8 mouse cellular contexts compared by ENCODE assay signal in the genomic region with DNA sequence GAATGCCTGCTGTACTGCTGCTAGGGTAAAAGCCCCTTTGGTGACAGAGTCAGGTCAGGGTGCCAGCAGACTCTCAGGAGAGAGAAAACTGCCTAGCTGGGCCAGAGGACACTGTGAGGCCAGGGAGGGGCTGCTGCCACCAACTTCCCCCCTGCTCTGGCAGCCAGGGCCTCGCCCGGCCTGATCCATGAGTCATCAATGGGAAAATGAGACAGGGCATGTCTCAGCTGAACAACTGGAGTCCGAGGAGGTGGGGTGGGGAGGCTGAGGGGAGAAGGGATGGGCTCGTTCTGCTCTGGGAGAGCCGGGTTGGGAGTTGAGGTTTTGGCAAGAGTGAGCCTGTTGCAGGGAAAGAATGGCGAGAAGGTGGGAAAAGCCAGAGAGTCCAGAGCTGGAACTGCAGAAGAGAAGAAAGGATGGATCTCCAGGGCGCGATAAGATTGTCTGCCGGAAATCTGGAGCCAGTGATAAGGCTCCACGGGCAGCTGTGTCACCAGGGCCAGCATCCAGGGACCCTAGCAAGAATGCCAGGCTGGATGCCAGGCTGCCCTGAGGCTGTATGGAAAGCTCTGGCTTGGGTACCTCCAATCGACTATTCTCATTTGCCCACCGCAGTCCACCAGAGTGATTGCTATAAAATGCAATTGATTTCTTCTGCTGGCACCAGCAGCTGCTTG. TPM values are rescaled to one million over a fixed set of nuclear protein-coding genes. Genes with fewer than 3 reads are reported as not detected.
A peak's percentile ranks its signal among the peaks of the same experiment; 100 is the strongest.
DNase-seq lines count a peak whose midpoint lies in the region; ATAC-seq and TF ChIP-seq lines count a peak whose summit lies in the region.

No protein-coding gene starts in this region.

- POLR2A ChIA-PET in Patski (lab: Charles Lee) = interaction anchor here (0.5 to 2.0 kb wide), 6 partner anchors 10 to 373 kb away, joined by 3 to 10 read pairs (median 6); a partner anchor contains a TSS

- 50% methylated on average over 12 of the region's 12 CpGs for WGBS in limb, embryonic 14.5 days
- WGBS in kidney, adult 2 months = 42% methylated on average over 12 of the region's 12 CpGs
- WGBS in forebrain, embryonic 13.5 days = 66% methylated on average over 12 of the region's 12 CpGs

- H3K9me3 ChIP-seq in limb, embryonic 14.5 days (ENCODE audit: control insufficient read depth, low read length) = no peaks in the 10 kb centered on the region
- H3K9me3 ChIP-seq in forebrain, embryonic 13.5 days (replicated peaks) = no peaks in the 10 kb centered on the region

- H3ac ChIP-seq in C2C12 (ENCODE audit: control insufficient read depth, insufficient read length, low read depth) = peak overlapping the region; percentile 21

- no peak overlapping the region; the same call in 1 of the 2 replicates for H3K27ac ChIP-seq in limb, embryonic 14.5 days (replicated peaks; ENCODE audit: low read depth, low read length)
- H3K27ac ChIP-seq in kidney, adult 2 months (ENCODE audit: insufficient read depth, low read depth, low read length) = no peak overlapping the region
- no peak overlapping the region for H3K27ac ChIP-seq in forebrain, embryonic 13.5 days

- peak overlapping the region; percentile 12 for H3K4me3 ChIP-seq in C2C12 (ENCODE audit: insufficient read depth, poor library complexity, severe bottlenecking)
- no peak overlapping the region for H3K4me3 ChIP-seq in limb, embryonic 14.5 days (replicated peaks; ENCODE audit: low read length)
- H3K4me3 ChIP-seq in kidney, adult 2 months (ENCODE audit: insufficient read depth, low read depth, low read length) = no peak overlapping the region
- H3K4me3 ChIP-seq in forebrain, embryonic 13.5 days = no peak overlapping the region

- CTCF ChIA-PET in Patski (lab: Charles Lee) = interaction anchor here (1.1 to 19.3 kb wide), 4 partner anchors 16 to 57 kb away, joined by 3 to 218 read pairs (median 10); no protein-coding TSS in a partner anchor

- peak; percentile 77 for DNase-seq in Patski (ENCODE audit: low read depth, low spot score)
- no peak for DNase-seq in limb, embryonic 14.5 days (ENCODE audit: low spot score)
- DNase-seq in thymus, postnatal 10 days (ENCODE audit: low spot score in 2 of 2) = no peak
- DNase-seq in kidney, adult 2 months = no peak
- DNase-seq in frontal cortex, postnatal 14 days (ENCODE audit: low spot score in 2 of 2) = no peak

- TF ChIP-seq CTCF in C2C12 (IDR thresholded peaks at IDR 0.05; ENCODE audit: control insufficient read depth, insufficient read depth, insufficient read length) = no peak
- TF ChIP-seq CTCF in Patski (IDR thresholded peaks at IDR 0.05) = no peak
- no peak for TF ChIP-seq CTCF in kidney, adult 2 months (conservative IDR thresholded peaks at IDR 0.05; ENCODE audit: insufficient read depth, insufficient read length, low read depth, low read length)

- peak; percentile 79 for ATAC-seq in Patski
- ATAC-seq in granulocyte monocyte progenitor cell, adult 5-6 weeks (replicated peaks; ENCODE audit: poor library complexity, severe bottlenecking) = peak; percentile 27
- ATAC-seq in limb, embryonic 14.5 days (ENCODE audit: low FRiP score, low read depth) = no peak
- ATAC-seq in forebrain, embryonic 13.5 days = no peak

- no peak overlapping the region for H3K4me2 ChIP-seq in limb, embryonic 14.5 days (replicated peaks; ENCODE audit: low read depth, low read length, severe bottlenecking)
- H3K4me2 ChIP-seq in forebrain, embryonic 13.5 days = no peak overlapping the region

- 0 out of 2 replicates have a peak overlapping the region, but pooled peaks have one; percentile 17 for H3K9ac ChIP-seq in limb, embryonic 14.5 days (ENCODE audit: low read depth, low read length, severe bottlenecking)
- no peak overlapping the region for H3K9ac ChIP-seq in forebrain, embryonic 13.5 days

- in situ Hi-C loops in Patski (cut with MboI; ENCODE audit: low pct_unique_long_range_greater_than_20kb) = no loop called here

- peaks cover 23% of the 10 kb centered on the region for H3K4me1 ChIP-seq in limb, embryonic 14.5 days (ENCODE audit: control insufficient read depth, insufficient read depth, low read length)
- H3K4me1 ChIP-seq in kidney, adult 2 months (ENCODE audit: control insufficient read depth, insufficient read depth, low read length) = peaks cover 7% of the 10 kb centered on the region; the same call in 1 of the 2 replicates
- H3K4me1 ChIP-seq in forebrain, embryonic 13.5 days = peaks cover 14% of the 10 kb centered on the region

- TF ChIP-seq POLR2A in limb, embryonic 14.5 days (IDR thresholded peaks at IDR 0.05; ENCODE audit: borderline replicate concordance, extremely low read depth, insufficient read depth, insufficient read length) = no peak
- TF ChIP-seq POLR2A in kidney, adult 2 months (IDR thresholded peaks at IDR 0.05; ENCODE audit: low read depth, low read length) = no peak

- H3K27me3 ChIP-seq in C2C12 (ENCODE audit: control insufficient read depth, insufficient read depth, insufficient read length) = no peaks in the 10 kb centered on the region
- no peaks in the 10 kb centered on the region for H3K27me3 ChIP-seq in Patski
- no peaks in the 10 kb centered on the region for H3K27me3 ChIP-seq in limb, embryonic 14.5 days (ENCODE audit: control insufficient read depth, insufficient read depth, low read length)
- no peaks in the 10 kb centered on the region for H3K27me3 ChIP-seq in kidney, adult 2 months (replicated peaks; ENCODE audit: control insufficient read depth, insufficient read depth, low read length)
- H3K27me3 ChIP-seq in forebrain, embryonic 13.5 days = no peaks in the 10 kb centered on the region

- H3K79me3 ChIP-seq in C2C12 (ENCODE audit: low read depth) = peaks cover 46% of the 10 kb centered on the region

- peaks cover 40% of the 10 kb centered on the region for H3K36me3 ChIP-seq in C2C12 (ENCODE audit: control insufficient read depth, insufficient read depth)
- peaks cover 25% of the 10 kb centered on the region for H3K36me3 ChIP-seq in limb, embryonic 14.5 days (ENCODE audit: control insufficient read depth, insufficient read depth, low read length)
- no peaks in the 10 kb centered on the region for H3K36me3 ChIP-seq in kidney, adult 2 months (ENCODE audit: control insufficient read depth, insufficient read depth, low read length)
- H3K36me3 ChIP-seq in forebrain, embryonic 13.5 days (ENCODE audit: poor library complexity, severe bottlenecking) = no peaks in the 10 kb centered on the region

- H3K79me2 ChIP-seq in C2C12 (ENCODE audit: control insufficient read depth, insufficient read depth) = peaks cover 60% of the 10 kb centered on the region

TF ChIP-seq in C2C12, 6 proteins besides CTCF, POLR2A, EP300 and RAD21:
- TF ChIP-seq MYOD1 (IDR thresholded peaks at IDR 0.05; ENCODE audit: control insufficient read depth, insufficient read length, low read depth) (peak; percentile 70), MAX (IDR thresholded peaks at IDR 0.05) (no peak), FOSL1 (IDR thresholded peaks at IDR 0.05; ENCODE audit: insufficient read depth, low read length, poor library complexity, severe bottlenecking) (peak; percentile 43), USF1 (IDR thresholded peaks at IDR 0.05; ENCODE audit: low read depth) (no peak), MYOG (IDR thresholded peaks at IDR 0.05; ENCODE audit: control insufficient read depth, extremely low read depth, insufficient read length) (no peak), CEBPB (IDR thresholded peaks at IDR 0.05; ENCODE audit: low read depth) (no peak)

RNA-seq across cellular contexts. Expression of a gene that starts 5.1 kb away (rescaled TPM):
- 318 TPM for polyA plus RNA-seq in C2C12 (2012; fragmentation: generic; extraction: Trizol)
- polyA plus RNA-seq in Patski (2021) = 104 TPM
- 1.9 TPM in 1 of 2 replicates, not detected in the other for total RNA-seq in granulocyte monocyte progenitor cell, adult 5-6 weeks (2014; fragmentation: Nextera tagmentation)
- 0.17 and 1.0 TPM in 2 replicates for total RNA-seq in granulocyte monocyte progenitor cell, adult 5-6 weeks (2017)
- 60.6 and 69.1 TPM in 2 replicates for polyA plus RNA-seq in limb, embryonic 14.5 days (2012; rRNA removed)
- polyA plus RNA-seq in limb, embryonic 14.5 days (2014; fragmentation: Nextera tagmentation; extraction: Ambion mirVana) = 85.1 and 87.4 TPM in 2 replicates
- 37.2 and 40.0 TPM in 2 replicates for polyA plus RNA-seq in kidney, adult 2 months (2012; rRNA removed)
- 12.1 TPM in 2 replicates for polyA plus RNA-seq in forebrain, embryonic 13.5 days (2015; fragmentation: Nextera tagmentation; extraction: Ambion mirVana)

RNA-seq across cellular contexts. Expression of a gene that starts 8.2 kb away (rescaled TPM):
- 44.6 TPM for polyA plus RNA-seq in C2C12 (2012; fragmentation: generic; extraction: Trizol)
- 0.83 TPM for polyA plus RNA-seq in Patski (2021)
- not detected in 2 replicates for total RNA-seq in granulocyte monocyte progenitor cell, adult 5-6 weeks (2014; fragmentation: Nextera tagmentation)
- not detected in 2 replicates for total RNA-seq in granulocyte monocyte progenitor cell, adult 5-6 weeks (2017)
- 349 and 357 TPM in 2 replicates for polyA plus RNA-seq in limb, embryonic 14.5 days (2012; rRNA removed)
- polyA plus RNA-seq in limb, embryonic 14.5 days (2014; fragmentation: Nextera tagmentation; extraction: Ambion mirVana) = 300 and 419 TPM in 2 replicates
- 5.8 TPM in 1 of 2 replicates, not detected in the other for polyA plus RNA-seq in kidney, adult 2 months (2012; rRNA removed)
- polyA plus RNA-seq in forebrain, embryonic 13.5 days (2015; fragmentation: Nextera tagmentation; extraction: Ambion mirVana) = 0.37 and 1.1 TPM in 2 replicates

RNA-seq across cellular contexts. Expression of a gene that starts 47.4 kb away (rescaled TPM):
- polyA plus RNA-seq in C2C12 (2012; fragmentation: generic; extraction: Trizol) = 0.48 TPM
- polyA plus RNA-seq in Patski (2021) = 138 TPM
- total RNA-seq in granulocyte monocyte progenitor cell, adult 5-6 weeks (2014; fragmentation: Nextera tagmentation) = not detected in 2 replicates
- not detected in 2 replicates for total RNA-seq in granulocyte monocyte progenitor cell, adult 5-6 weeks (2017)
- 10.9 and 12.2 TPM in 2 replicates for polyA plus RNA-seq in limb, embryonic 14.5 days (2012; rRNA removed)
- 20.9 and 25.9 TPM in 2 replicates for polyA plus RNA-seq in limb, embryonic 14.5 days (2014; fragmentation: Nextera tagmentation; extraction: Ambion mirVana)
- 114 and 145 TPM in 2 replicates for polyA plus RNA-seq in kidney, adult 2 months (2012; rRNA removed)
- 0.11 and 0.36 TPM in 2 replicates for polyA plus RNA-seq in forebrain, embryonic 13.5 days (2015; fragmentation: Nextera tagmentation; extraction: Ambion mirVana)

RNA-seq across cellular contexts. Expression of a gene that starts 51.2 kb away (rescaled TPM):
- polyA plus RNA-seq in C2C12 (2012; fragmentation: generic; extraction: Trizol) = 427 TPM
- 227 TPM for polyA plus RNA-seq in Patski (2021)
- 130 and 138 TPM in 2 replicates for total RNA-seq in granulocyte monocyte progenitor cell, adult 5-6 weeks (2014; fragmentation: Nextera tagmentation)
- total RNA-seq in granulocyte monocyte progenitor cell, adult 5-6 weeks (2017) = 104 and 135 TPM in 2 replicates
- polyA plus RNA-seq in limb, embryonic 14.5 days (2012; rRNA removed) = 120 and 123 TPM in 2 replicates
- polyA plus RNA-seq in limb, embryonic 14.5 days (2014; fragmentation: Nextera tagmentation; extraction: Ambion mirVana) = 95.6 and 102 TPM in 2 replicates
- polyA plus RNA-seq in kidney, adult 2 months (2012; rRNA removed) = 122 and 124 TPM in 2 replicates
- 19.8 and 21.7 TPM in 2 replicates for polyA plus RNA-seq in forebrain, embryonic 13.5 days (2015; fragmentation: Nextera tagmentation; extraction: Ambion mirVana)

Comparison
In these comparisons a context has a peak if more than half of its experiments do, and no peak if none do; other contexts are left out.
1. ATAC-seq: peak in Patski (single experiment) and granulocyte monocyte progenitor cell, adult 5-6 weeks (single experiment); none in limb, embryonic 14.5 days (single experiment) and forebrain, embryonic 13.5 days (single experiment).